Mouse (Mus musculus) mouse embryonic stem cell (cell line): ENCODE measurements around the gene Cd177.
"Not testable (repeated sequence)": the region's sequence is repeated elsewhere in the genome, so short reads cannot be mapped to it uniquely, and the experiment has no call there.

ENCODE experiments used
- in situ Hi-C, 2 experiments: fragments of 300-500 bp; cut with MboI; formaldehyde crosslinking; loops; 1 replicate in 1 of 2; 3 replicates in 1 of 2; pipeline ENCODE4 v1.14.3; 2019 to 2020; ENCODE audit warnings: low sequenced_read_pairs in 2 of 2, low pct_unique_long_range_greater_than_20kb in 1 of 2, mixed read lengths in 1 of 2; ENCODE audit not compliant: unreplicated experiment in 1 of 2

Cd177 gene

DNA sequence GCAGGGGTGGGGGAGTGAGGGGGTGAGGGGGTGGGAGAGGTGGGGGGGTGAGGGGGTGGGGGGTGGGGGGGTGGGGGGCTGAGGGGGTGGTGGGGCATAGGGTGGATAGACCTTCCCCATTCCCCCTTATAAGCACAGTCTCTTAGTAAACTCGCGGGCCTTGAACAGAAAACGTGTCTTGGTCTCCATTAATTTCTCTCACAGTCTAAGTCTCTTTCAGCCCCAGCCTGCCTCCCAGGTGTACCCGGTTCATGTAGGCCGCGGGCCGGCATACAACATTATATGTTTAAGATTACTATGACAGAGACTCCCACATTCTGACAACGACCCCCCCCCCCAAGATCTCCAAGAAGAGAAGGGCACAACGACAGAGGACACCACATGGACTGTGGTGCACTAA lies 57.3 kb downstream of the Cd177 start:
- in situ Hi-C loops = not testable (repeated sequence)

DNA sequence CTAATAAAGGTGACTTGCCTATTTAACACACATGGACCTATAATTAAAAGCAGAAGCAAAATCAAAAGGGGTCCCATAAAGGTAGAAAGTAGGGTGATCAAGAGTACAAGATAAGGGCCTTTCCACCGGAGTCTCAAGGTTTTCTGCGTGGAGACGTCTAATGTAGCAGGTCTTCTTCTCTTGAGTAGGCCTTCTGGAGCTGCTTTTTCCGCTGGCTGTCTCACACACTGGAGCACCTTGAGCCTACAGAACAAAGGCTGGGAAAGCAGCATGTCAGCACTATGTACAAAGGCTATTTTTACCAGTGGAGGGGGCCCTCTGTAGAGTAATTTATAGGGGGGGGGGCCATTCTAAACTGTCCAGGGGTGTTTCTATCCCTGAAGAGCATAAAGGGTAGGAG lies 62.2 kb downstream of the Cd177 start:
- in situ Hi-C loops = not testable (repeated sequence)
